Mouse (Mus musculus): ENCODE results near the gene Ace2.

- TF ChIP-seq MAFK (IDR thresholded peaks at IDR 0.05; ENCODE audit: borderline replicate concordance, low read depth, low read length) (no peak), RCOR1 (IDR thresholded peaks at IDR 0.05; ENCODE audit: low read depth, low read length) (no peak), EP300 (IDR thresholded peaks at IDR 0.05; ENCODE audit: low read depth in 1 of 2, low read length in 2 of 2) (0 out of 4 replicates have a peak, but pooled peaks of 1 of the 2 experiments have one; percentile 23), ZC3H11A (IDR thresholded peaks at IDR 0.05; ENCODE audit: low read depth, low read length) (no peak), CTCF (IDR thresholded peaks at IDR 0.05 in 2 of 3, conservative IDR thresholded peaks at IDR 0.05 in 1 of 3; ENCODE audit: control insufficient read depth in 1 of 3, insufficient read depth in 1 of 3, low read depth in 2 of 3, low read length in 3 of 3, poor library complexity in 1 of 3, severe bottlenecking in 1 of 3) (no peak), MXI1 (IDR thresholded peaks at IDR 0.05; ENCODE audit: low read depth, low read length) (no peak), MAZ (IDR thresholded peaks at IDR 0.05; ENCODE audit: low read depth, low read length) (no peak), POLR2AphosphoS2 (IDR thresholded peaks at IDR 0.05; ENCODE audit: low read length) (no peak), MEF2A (IDR thresholded peaks at IDR 0.05; ENCODE audit: extremely low read depth, insufficient replicate concordance, low read depth, low read length, poor library complexity, severe bottlenecking) (no peak)
Observed at GRCm38 (mm10) chrX:164164681-164165080, 25.5 kb downstream of the Ace2 start.

All from MEL (cell line).